Mouse (Mus musculus): ENCODE results near the gene Maoa. TPM values are rescaled to one million over a fixed set of nuclear protein-coding genes. Genes with fewer than 3 reads are reported as not detected.

Maoa gene
- under 1 TPM; 0.27 to 0.37 TPM for polyA plus RNA-seq (2017; shearing (Covaris generic))

- peak; percentile 42 for ATAC-seq
These were observed at the start of gene Maoa for GRCm38 (mm10) chrX:16619034-16619929. Maoa (plus strand) TSS chrX:16619698.

GRCm38 (mm10) chrX:16618225-16619033 lies 1.1 kb upstream of the Maoa start:
- peak; percentile 93 for ATAC-seq

GRCm38 (mm10) chrX:16656511-16656910 lies 37.0 kb downstream of the Maoa start:
- no peak for ATAC-seq

GRCm38 (mm10) chrX:16706094-16706493 lies 86.6 kb downstream of the Maoa start:
- no peak for ATAC-seq

- no peak for ATAC-seq
These were observed 94.5 kb downstream of the Maoa start for GRCm38 (mm10) chrX:16714033-16714432.

Other genes with a start within 250 kb of the Maoa start
- gene Cypt1, start 96.8 kb upstream of the Maoa start, polyA plus RNA-seq (2017; shearing (Covaris generic)): not detected
- not detected for gene Maob, start 197.7 kb downstream of the Maoa start, polyA plus RNA-seq (2017; shearing (Covaris generic))

Data from CD4-positive, CD25-positive, alpha-beta regulatory T cell, adult 4 months (primary cell).